Mouse (Mus musculus): ENCODE measurements around the gene Mtch2.

Gene Mtch2

DNA sequence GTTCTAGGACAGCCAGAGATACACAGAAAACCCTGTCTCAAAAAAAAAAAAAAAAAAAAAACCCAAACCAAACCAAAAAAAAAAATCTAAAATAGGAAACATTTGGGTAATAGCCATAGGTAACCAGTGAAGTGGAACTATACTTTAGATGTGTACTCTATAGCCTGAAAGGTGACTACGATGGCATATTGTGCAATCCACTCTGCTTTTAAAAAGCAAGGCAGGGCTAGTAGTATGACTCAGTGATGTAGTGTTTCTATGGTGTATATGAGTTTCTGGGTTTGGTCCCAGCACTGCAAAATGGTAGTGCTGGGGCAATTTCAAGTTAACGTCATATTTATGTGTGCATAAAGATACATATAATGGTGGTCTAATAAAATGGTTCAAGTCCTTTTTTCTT is 59.8 kb downstream of the Mtch2 start:
- no peak for DNase-seq (ENCODE audit: low read depth, low spot score)

DNA sequence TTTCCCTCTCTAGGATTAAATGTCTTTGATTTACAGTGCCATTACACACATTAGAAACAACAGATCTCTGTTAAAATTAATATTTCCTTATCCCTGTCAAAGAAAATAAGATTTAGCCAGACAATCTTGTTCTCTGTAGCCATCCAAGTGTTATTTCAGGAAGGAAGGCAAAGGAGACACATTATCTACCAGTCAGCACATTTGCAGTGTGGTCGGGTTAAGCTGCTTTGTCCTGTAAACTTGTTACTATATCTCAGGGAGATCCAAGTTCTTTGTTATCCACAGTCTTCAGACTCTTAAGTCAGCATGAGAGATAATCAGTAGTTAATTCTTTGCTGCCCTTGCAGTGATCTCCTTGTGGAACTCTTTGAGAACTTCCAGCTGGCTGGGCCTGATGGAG is 63.9 kb downstream of the Mtch2 start:
- no peak for DNase-seq (ENCODE audit: low read depth, low spot score)

DNA sequence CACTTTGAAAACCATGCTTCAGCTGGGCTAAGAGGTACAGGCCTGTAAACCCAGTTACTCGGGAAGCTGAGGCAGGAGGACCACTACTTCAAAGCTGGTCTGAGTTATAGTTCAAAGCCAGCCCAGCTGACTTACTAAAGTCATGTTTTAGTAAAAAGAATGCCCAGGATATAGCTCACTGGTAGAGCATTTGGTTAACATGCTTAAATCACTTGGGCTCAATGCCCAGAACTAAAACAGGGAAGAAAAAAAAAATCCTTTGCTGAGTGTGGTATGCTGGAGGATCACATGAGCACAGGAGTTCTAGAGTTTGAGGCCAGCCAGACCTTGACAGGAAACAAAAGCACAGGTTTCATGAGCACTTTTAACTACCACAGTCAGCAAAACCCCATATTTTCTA is 64.7 kb downstream of the Mtch2 start:
- no peak for DNase-seq (ENCODE audit: low read depth, low spot score)

DNA sequence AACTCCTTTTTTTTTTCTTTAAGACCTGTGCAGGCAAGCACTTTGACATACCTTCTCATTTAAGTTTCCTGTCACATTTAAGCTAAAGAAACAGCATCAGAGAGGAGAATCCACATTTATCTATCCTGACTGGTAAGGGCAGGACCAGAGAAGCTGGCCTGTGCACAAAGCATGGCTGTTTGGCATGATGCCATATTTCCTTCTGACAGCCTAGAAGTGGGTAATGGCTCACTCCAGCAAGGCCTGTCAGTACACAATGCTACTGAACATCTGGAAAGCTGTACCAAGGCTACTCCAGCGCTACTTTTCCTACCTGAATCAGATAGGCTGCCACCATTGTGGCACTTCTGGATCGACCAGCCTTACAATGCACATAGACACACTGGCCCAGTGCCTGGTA is 66.7 kb downstream of the Mtch2 start:
- no peak for DNase-seq (ENCODE audit: low read depth, low spot score)

DNA sequence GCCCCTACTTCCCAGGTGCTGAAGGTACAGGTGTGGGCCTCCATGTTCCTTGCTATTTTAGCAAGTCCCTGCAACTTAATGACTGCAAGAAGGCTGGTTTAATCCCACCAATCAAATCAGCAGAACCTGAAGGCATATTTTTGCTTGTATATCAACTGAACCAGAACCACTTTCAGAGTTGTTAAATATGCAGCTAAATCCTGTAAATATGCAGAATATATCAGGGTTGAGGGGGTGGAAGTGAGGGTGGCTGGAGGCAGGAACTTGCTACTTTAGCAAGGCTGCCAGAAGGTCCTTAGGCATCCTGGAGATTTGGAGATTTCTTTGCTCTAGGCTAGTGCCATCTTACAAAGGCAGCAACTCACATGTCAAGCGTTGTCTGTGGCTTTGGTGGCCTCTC is 68.6 kb downstream of the Mtch2 start:
- DNase-seq (ENCODE audit: low read depth, low spot score): no peak

Data from forelimb bud, embryonic 11.5 days (tissue).